Mouse (Mus musculus) left cerebral cortex, adult 9 months (tissue): Measurements from ENCODE around the gene Vps16.
A peak's percentile ranks its signal among the peaks of the same experiment; 100 is the strongest.

Experiments
- DNase-seq, 2 experiments: peaks; one replicate each; pipeline ENCODE4 v3.0.0; 2022; ENCODE audit warnings: low spot score in 2 of 2

The Vps16 gene

GRCm38 (mm10) chr2:130424126-130424853 lies at the start of gene Vps16, which contains the start of gene Pced1a:
TSS of gene Vps16 (plus strand) at chr2:130424339.
TSS of gene Pced1a (minus strand) at chr2:130424701.
- peak; percentile 75 to 92 for DNase-seq

- DNase-seq, result no peak
Observed at GRCm38 (mm10) chr2:130374951-130375350, 49.2 kb upstream of the Vps16 start.

DNA sequence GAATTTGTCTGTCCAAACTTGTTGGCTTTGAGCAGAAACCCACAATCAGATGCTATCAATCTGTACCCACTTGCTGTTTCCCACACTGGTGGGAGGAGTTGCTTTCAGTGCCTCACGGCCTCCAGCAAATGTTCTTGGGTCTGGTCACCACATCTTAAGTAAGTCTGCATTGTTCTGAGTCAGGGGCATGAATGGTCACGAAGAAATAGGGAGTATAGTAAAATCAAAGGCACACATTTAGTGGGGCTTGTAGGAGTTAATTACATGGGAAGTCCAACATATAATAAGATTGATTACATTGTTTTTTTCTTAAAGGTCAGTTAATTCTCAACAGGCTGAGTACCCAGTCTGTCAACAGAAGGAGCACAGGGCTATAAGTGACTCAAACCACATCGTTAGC lies 40.9 kb upstream of the Vps16 start:
- DNase-seq, result no peak

- no peak for DNase-seq
Observed at GRCm38 (mm10) chr2:130383895-130384294, 40.2 kb upstream of the Vps16 start.

GRCm38 (mm10) chr2:130386212-130386611 lies 37.9 kb upstream of the Vps16 start:
- no peak for DNase-seq

DNA sequence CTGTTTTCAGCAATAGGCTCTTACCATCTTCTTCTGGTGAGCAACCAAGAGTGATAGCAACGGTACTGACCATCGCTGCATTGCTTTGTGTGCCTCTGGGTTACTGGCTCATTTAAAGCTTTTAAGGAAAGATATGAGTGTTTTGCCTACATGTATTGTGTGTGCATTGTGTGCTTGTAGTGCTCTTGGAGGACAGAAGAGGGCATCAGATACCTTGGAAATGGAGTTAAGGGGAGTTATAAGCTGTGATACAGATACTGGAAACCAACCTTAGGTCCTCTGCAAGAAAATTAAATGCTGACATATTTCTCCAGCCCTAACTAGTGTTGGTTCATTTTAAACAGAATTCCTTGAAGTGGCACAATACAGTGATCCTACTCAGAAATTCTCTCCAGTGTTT lies 35.3 kb upstream of the Vps16 start:
- DNase-seq, result no peak

DNA sequence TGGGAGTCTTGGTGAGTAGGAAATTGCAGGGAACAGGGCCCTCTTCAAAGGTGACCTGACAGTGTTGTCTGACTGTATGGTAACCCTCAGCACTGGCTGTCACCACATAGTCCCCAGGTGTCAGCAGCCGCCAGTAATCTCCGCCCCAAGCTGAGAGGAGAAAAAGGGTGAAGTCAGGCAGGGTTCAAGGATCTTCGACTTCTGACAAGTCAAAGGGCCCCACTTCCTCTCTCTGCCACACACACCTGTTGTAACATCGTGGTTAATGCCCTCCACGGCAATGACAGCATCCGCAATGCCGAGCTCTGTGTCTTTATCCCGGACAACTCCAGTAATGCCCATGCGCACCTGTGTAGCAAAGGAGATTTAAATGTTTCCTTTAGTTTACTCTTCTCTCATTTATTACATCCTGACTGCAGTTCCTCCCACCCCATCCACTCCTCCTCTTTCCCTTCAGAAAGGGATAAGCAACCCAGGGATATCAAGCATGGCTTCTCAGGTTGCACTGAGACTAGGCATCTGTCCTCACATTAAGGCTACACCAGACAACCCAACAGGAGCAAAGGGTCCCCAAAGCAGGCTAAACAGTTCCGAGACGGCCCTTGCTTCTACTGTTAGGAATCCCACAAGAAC lies 33.0 kb upstream of the Vps16 start:
- DNase-seq, result no peak

DNA sequence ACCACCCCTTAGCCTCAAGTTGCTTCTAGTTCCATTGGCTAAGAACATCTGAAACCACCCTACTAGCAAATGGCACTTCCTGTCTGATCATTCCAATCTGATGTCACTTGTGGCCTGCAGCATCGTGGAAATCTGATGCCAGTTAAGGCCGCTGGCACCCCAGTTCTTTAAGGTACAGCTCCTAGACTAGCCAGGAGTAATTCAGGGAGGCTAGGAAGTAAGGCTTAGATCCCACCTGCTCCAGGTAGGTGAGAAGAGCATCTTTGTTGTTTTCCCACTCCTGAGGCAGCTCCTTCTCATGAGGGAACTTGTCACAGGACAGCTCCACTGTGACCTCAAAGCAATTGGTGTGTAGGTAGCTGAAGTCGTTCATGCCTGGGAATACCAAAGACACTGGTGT lies 31.3 kb upstream of the Vps16 start:
- no peak for DNase-seq

GRCm38 (mm10) chr2:130395696-130396095 lies 28.4 kb upstream of the Vps16 start:
- DNase-seq, result no peak

DNA sequence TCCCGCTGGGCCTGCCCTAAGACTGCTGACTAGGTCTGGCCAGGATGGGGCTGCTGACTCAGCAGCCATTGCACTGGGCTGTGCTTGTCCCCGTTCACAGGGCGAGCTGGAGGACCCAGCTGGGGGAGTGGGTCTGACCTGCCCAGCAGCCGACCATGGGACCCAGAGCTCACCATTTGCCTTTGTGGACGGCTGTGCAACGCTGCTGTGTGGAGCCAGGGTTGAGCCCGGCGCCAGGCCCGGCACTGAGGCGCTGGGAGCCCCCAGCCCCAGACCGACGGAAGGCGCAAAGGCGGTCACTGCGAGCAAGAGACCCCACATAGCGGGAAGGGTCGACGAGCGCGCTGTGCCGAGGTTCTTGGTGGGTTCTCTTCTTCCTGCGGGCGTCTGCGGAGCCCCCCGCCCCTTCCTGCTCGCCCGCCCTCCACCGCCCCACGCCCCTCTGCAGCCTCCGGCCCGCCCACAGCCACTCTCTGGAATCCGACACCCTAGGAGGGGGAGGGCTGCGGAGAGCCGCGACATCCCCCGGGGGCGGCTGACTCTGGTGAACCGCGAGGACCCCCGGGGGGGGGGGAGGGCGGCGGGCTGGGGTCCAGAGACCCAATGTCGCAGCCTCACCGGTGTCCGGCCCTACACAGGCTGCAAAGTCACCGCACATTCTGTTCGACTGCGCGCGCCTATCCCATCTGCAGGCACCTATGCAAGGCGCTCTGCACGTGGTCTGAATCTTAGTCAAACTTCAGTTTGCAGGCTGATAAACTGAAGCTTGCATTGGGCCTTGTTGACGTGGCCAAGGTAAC lies 26.8 kb upstream of the Vps16 start, which contains the start of gene Cpxm1:
Gene Cpxm1 (minus strand): TSS at position 389 of the 800 bp plus-strand sequence.
- no peak for DNase-seq

- no peak for DNase-seq
Observed at GRCm38 (mm10) chr2:130398091-130398490, 26.0 kb upstream of the Vps16 start.

- no peak for DNase-seq
Observed at GRCm38 (mm10) chr2:130400046-130400445, 24.1 kb upstream of the Vps16 start.

- DNase-seq, result no peak
Observed at GRCm38 (mm10) chr2:130401891-130402290, 22.2 kb upstream of the Vps16 start.

GRCm38 (mm10) chr2:130404939-130405338 lies 19.2 kb upstream of the Vps16 start, which contains the start of the genes Gm28372 and 1700020A23Rik:
TSS of gene Gm28372 (plus strand) at chr2:130405239.
TSS of gene 1700020A23Rik (plus strand) at chr2:130405259.
- DNase-seq, result no peak

DNA sequence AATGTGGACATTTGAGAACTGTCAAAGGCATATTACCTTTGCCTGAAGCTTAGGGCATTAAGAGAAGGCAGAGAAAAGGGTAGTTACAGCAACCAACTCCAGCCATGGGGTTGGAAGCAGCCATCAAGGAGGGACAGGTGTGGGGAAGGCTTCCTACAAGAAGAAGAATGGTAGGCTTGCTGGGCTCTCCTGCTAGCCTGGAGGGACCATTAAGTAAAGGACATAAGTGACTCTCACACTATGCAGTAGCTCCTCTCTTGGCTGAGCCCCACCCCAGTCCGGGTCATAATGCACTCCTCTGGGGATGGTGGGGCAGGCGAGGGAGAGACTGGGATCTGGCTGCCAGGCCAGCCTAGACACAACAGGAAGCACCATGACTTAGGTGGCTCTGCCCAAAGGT lies 18.0 kb upstream of the Vps16 start, which contains the start of gene Tmem239:
Gene Tmem239 (plus strand): TSS at position 301 of the 400 bp plus-strand sequence.
- DNase-seq, result no peak

- DNase-seq, result no peak
Observed at GRCm38 (mm10) chr2:130408194-130408593, 15.9 kb upstream of the Vps16 start.

- DNase-seq, result peak in 1 of 2 experiments; percentile 86
Observed at GRCm38 (mm10) chr2:130411558-130412495, 12.3 kb upstream of the Vps16 start.

- no peak for DNase-seq
Observed at GRCm38 (mm10) chr2:130412775-130413174, 11.4 kb upstream of the Vps16 start.

- no peak for DNase-seq
Observed at GRCm38 (mm10) chr2:130414094-130414856, 9.9 kb upstream of the Vps16 start.
